Mouse (Mus musculus): ENCODE data around the gene Cmtr1.

GRCm38 (mm10) chr17:29730510-29731265 is 70.3 kb downstream of the Cmtr1 start:
- TF ChIP-seq POLR2A (IDR thresholded peaks at IDR 0.05; ENCODE audit: low read depth, low read length) (no peak), CTCF (conservative IDR thresholded peaks at IDR 0.05; ENCODE audit: insufficient read depth, insufficient read length, low read depth, low read length) (no peak)

Data from kidney, adult 2 months (tissue).